Mouse (Mus musculus): ENCODE measurements around the gene 4930558K02Rik.
A peak's percentile ranks its signal among the peaks of the same experiment; 100 is the strongest.

The 4930558K02Rik gene

DNA sequence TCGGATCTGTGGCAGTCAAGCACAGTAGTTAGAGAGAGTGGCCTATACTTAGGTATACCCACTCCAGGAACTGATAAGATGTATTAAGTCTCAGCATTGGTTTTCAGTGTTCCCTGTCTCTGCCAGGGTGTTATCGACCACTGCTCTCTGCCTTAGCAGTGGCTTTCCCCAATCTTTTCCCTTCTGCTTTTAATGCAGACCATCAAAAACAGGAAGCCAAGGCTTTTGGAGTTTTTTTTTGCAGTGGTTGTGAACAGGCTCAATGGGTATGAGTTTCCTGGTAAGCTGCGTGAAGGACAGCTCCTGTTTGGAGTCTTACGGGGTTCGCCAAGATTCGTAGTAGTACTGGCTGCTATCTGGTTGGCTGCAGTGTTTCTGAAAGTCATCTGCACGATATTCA, 13.0 kb upstream of the 4930558K02Rik start:
- no peak for DNase-seq

GRCm38 (mm10) chr1:161991846-161992245, 12.4 kb upstream of the 4930558K02Rik start:
- DNase-seq = no peak

DNA sequence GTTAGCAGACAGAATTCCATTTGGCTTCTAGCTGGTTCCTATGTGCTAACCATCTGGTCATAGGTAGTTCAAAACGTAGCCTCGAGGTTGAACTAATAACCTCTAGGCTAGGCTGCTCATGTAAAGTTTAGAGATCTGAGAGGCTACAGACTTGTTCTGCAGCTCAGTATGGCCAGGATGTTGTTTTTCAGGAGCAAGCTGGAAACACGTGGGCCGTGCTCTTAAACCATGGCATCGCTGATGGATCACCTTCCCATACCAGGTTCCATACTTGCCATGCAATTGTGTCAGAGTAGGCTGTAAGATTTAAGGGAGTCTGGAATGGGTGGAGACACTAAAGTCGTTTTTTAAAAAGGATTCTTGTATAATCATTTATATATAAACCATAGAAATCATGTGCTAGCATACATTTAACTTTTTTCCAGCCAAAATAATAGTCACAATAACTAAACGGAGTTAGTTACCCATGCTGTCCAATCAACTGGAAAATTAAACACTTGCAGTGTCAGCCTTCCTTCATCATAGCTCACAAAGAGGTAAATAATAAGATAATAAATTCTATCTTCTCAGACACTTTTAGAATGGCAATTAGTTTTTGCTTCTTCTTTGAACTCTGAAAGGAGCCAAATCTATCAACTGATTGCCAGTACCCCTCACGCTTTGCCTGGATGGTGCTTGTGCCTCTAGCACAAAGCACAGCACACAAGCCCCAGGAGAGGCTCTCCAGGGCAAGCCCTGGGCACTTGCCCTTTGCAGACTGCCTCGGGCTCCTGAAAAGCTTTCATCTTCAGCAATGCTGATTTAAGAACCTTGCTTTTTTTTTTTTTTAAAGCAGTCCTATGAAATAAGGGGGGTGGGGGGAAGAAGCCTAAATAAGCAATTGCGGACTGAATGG, 11.5 kb upstream of the 4930558K02Rik start:
- DNase-seq = no peak

DNA sequence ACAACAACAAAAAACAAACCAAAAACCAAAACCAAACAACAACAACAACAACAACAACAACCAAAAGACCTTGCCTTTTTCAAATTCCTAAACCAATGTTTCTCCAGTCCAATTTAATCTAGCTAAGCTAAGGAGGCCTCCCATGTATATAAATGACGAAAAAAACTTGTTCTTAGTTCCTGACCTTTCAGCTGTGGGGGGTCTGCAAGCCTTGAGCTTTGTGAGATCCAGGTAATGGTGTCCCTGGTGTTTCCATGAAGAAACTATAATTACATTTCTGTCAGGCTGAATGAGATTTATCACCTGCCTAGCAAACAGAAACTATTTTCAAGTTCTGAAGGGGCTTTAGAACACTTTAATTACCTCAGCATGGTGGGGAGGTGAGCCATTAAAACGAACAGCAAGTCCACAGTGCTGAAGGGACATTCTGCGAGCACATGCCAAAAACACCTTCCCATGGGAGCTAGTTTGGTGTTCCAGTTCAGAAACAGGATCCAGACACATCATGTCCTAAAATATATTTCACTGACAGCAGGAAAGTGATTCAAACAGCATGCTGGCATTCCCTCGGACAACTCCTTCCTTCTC, 4.6 kb upstream of the 4930558K02Rik start:
- no peak for DNase-seq

DNA sequence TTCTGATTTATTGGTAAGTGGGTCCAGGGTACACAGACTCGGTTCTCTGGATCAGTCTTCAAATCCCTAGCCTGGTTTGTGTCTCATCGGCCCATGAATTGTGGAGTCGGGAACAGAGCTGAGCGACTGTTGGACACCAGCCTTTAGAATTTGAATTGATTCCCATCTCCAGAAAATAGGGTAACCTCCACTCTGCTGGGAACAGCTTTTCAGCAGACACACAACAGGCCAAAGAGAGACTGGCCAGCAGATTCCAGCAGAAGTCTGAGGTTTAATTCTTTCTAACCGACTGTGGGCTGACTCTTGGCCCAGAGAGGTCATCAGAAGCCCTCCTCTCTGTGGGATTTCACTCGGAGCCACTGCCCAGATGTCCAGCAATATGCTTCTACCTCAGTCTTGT, 4.0 kb upstream of the 4930558K02Rik start:
- no peak for DNase-seq

DNA sequence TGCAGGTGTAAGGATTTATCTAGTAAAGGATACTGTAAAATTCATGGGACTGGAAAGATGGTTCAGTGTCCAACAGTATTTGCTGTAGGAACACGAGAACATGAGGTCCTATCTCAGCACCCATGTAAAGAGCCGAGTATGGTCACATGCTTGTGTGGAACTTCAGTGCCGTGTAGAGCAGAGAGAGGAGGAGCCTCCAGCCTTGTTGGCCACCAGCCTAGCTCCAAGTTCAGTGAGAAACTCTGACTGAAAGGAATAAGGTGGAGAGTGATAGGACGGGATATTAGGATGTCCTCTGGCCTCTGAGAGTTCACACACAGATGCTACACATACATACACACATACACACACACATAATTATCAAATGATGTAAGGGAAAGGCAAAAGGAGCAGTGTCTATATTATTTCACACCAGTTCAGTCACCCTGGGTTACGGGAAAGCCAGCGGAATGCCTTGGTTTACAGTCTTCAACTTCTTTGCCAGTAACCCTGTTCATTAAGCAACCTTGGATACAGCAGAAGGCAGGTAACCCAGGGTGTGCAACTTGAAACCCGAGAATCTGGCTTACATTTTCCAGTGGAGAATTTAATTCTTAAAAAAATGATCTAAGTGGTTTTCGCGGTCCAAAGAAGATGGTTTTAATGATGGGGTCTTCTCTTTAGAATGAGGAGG, 1.3 kb upstream of the 4930558K02Rik start:
- DNase-seq = no peak

GRCm38 (mm10) chr1:161980046-161980445, 610 bp upstream of the 4930558K02Rik start:
- DNase-seq = no peak

DNA sequence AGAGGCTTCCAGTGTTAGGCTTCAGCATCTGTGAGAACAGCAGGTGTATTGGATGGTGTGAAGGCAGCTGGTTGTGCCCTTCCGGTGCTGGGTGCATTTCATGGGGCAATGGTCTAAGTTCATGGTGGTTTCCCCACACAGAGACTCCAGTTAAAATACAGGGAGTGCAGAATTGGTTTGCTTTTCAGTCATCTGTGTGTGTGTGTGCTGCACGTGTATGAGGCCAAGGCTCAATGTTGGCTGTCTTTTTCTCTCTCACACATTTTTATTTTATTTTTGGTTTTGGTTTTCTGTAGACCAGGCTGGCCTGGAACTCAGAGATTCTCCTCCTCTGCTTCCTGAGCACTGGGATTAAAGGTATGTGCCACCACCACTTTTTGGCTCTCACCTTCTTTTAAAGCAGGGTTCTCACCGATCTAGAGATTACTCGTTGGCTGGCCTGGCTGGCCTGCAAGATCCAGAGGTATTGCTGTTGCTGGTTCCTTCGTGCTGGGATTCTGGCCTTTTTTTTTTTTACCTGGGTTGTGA, 1.2 kb downstream of the 4930558K02Rik start:
- no peak for DNase-seq

DNA sequence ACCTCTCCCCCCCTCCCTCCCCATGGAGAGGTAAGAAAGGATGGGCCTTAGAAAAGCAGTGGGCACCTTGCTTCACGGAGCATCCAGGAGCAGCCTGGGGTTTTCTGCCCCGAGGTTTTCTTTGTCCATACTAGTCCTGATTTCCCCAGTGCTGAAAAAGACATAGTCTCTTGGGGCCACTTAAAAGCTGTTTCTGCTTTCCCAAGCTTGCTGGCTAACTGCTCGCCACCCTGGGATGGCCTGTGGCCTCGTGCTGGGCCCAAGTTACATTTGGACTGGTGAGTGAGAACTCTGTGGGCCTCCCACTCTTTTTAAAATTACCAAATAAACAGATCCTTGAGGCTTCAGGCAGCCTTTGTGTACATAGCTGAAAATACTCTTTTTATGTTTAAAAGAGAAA, 2.1 kb downstream of the 4930558K02Rik start:
- no peak for DNase-seq

DNA sequence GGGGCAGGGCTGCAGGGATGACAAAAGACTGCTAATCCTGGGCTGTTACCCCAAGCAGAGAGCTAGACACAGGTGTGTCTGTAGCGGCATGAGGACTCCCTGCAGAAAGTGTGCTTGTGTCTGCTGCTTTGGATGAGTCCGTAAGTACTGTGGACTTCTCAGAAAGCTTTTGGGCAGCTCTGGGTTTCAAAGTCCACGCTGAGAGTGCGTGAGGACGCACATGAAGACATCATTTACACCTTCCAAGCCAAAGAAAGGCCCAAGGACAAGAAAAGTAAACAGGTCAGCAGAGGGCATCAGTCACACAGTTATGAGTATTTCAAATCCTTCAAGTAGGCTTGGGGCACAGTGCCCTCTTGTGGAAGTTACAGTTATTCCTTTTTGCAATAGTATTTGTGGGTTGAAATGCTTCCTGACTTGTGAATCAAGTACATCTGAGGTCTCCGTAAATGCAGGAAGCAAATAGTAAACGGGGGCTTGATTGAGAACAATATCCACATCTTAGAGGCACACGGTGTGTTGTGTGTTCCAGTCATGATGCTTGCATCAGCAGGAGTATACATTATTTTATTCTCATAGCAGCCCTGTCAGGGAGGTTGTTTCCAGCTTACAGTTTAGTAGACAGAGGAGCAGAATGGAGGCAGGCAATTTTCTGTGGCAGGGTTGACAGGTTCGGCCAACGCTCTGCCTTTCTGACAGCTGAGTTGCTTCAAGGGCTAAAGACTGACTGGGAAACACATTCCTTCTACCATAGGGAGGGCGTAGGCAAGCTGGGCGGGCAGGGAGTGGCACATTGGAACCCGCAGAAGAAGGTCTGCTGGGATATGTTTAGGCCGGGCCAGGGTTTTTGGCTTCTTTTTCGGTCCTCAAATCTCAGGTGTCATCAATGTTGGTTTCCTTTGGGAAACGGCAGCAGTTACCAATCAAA, 2.9 kb downstream of the 4930558K02Rik start:
- DNase-seq = peak; percentile 70

DNA sequence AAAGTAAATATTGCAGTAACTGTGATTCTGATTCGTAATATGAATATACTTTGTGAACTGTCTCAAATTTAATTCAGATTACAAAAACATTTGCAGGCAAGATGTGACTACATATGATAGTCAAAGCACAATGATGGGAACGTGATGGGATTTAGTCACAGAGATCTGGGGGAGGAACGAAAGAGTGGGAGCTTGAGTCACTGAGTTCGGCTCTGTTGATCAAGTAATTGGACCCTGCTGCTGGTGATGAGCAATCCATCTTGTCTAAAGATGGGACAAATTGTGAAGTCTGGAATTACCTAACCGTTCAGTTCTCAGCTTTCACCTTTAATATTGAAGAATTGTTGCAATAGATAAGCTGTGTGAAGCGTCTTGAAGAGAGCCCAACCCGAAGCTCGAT, 7.2 kb downstream of the 4930558K02Rik start:
- DNase-seq = no peak

GRCm38 (mm10) chr1:161970874-161971273, 8.6 kb downstream of the 4930558K02Rik start:
- no peak for DNase-seq

- DNase-seq = peak; percentile 96
Measured at GRCm38 (mm10) chr1:161968589-161969407, 10.6 kb downstream of the 4930558K02Rik start, which contains the start of gene Pigc. TSS of gene Pigc (plus strand) at chr1:161969186.

DNA sequence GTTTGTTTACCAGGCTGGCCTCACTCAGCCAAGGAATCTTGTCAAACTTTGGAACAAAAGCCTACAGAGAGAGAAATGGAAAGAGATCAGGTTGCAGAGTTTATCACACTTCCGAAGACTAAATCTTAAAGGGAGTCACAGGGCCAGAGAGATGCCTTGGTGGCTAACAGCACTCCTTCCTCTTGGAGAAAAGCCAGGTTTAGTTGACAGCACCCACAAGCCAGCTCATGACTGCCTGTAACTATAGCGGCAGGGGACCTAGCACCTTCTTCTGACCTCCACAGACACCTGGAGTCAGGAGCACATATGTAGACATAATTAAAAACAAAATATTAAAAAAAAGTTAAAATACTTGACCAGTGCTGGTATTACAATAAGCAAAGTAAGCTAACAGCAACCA, 11.5 kb downstream of the 4930558K02Rik start:
- DNase-seq = no peak

- no peak for DNase-seq
Measured at GRCm38 (mm10) chr1:161962465-161963377, 16.7 kb downstream of the 4930558K02Rik start.

GRCm38 (mm10) chr1:161957964-161958950, 21.2 kb downstream of the 4930558K02Rik start:
- no peak for DNase-seq

DNA sequence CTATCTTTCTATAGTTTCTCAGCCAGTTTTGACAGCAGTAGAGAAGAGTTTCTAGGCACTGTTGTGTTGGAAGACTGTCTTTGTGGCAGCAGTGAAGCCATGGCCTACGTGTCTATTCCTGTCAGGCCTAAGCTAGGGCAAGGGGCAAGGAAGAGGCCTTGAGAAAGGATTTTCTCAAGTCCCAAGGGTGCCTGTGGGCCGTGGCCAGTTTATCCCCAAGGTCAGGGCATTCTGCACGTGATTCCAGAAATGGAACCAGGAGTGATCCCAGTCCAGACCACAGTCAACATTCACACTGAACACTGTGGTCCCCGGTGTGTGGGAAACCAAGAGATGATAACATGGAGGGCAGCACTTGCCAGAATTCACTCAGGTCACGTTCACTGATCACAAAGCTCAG, 23.6 kb downstream of the 4930558K02Rik start:
- no peak for DNase-seq

DNA sequence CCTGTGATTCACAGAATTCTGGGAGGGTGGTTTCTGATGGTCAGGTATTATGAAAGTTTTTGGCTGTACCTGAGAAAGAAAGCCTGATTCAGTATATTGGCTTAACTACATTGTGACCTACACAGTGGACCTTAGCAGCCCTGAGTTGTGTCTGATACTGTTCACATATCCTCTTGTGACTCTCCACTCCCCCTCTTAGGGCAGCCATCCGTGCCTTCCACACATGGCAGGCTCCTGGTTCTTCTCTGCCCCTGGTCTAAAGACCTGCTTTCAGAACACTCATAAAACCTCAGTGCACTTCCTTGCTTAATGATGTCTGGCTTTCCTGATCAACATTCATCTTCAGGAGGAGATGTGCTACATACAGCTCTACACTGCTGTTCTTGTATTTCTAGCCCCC, 26.8 kb downstream of the 4930558K02Rik start:
- no peak for DNase-seq
